Mouse (Mus musculus) megakaryocyte-erythroid progenitor cell, adult 5-6 weeks (primary cell): ENCODE measurements around the gene Lcn8. TPM values are rescaled to one million over a fixed set of nuclear protein-coding genes. Genes with fewer than 3 reads are reported as not detected.
"Not testable (repeated sequence)": the region's sequence is repeated elsewhere in the genome, so short reads cannot be mapped to it uniquely, and the experiment has no call there.

Source experiments
- ATAC-seq: replicated peaks from 2 replicates; pipeline ENCODE4 v1.8.0; 2016; ENCODE audit warnings: mild to moderate bottlenecking, inconsistent platforms; ENCODE audit not compliant: severe bottlenecking, poor library complexity, low FRiP score, low TSS enrichment
- total RNA-seq, 2 experiments: library from RNA; stranded (forward) in 1 of 2; stranded (reverse) in 1 of 2; fragments of 200-1000, 215-1000 nt in 1 of 2; fragments of >200 nt in 1 of 2; fragmentation: Nextera tagmentation in 1 of 2; gene quantifications; 2 replicates each; pipeline ENCODE4 v1.2.3; 2014 to 2017

Gene Lcn8
- total RNA-seq, 2 experiments from 2014 or later = not detected

- ATAC-seq = no peak
These were observed 8.5 kb downstream of the Lcn8 start for GRCm38 (mm10) chr2:25661245-25661970.

DNA sequence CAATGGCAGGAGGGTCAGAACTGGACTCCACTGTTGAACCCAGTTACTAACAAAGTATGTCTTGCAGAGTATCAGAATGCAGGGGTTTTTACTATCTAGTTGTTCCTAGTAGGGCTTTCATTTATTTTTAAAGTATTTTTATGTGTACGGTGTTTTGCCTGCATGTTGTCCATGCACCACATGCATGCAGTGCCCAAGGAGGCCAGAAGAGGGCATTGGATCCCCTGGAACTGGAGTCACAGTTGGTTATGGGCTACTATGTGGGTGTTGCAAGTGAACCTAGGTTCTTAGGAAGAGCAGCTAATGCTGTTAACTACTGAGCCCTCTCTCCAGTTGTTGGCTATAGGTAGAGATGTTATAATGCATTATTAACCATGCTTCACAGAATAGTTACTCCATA, 10.6 kb downstream of the Lcn8 start:
- ATAC-seq = no peak

DNA sequence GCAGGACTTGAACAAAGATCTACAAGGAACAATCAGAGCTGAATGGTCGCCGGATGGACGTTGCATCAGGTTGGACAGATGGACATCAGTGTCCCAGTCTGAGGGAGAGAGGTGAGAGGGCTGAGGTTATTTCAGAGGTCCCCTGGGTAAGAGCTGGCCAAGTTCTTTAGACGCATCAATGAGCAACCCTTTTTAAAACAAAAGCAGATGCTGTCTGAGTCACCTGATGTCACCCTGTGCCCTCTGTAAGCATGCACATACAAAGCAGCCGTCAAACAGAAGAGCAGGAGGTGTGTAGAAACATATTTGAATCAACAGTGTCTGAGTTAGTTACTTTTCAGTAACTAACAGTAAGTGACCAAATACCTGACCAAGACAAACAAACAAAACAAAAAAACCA, 11.2 kb downstream of the Lcn8 start:
- no peak for ATAC-seq

GRCm38 (mm10) chr2:25666516-25666915, 13.6 kb downstream of the Lcn8 start:
- no peak for ATAC-seq

GRCm38 (mm10) chr2:25676486-25676885, 23.6 kb downstream of the Lcn8 start, which contains the start of gene Lcn6:
Lcn6 (plus strand) TSS chr2:25676786.
- ATAC-seq = no peak

DNA sequence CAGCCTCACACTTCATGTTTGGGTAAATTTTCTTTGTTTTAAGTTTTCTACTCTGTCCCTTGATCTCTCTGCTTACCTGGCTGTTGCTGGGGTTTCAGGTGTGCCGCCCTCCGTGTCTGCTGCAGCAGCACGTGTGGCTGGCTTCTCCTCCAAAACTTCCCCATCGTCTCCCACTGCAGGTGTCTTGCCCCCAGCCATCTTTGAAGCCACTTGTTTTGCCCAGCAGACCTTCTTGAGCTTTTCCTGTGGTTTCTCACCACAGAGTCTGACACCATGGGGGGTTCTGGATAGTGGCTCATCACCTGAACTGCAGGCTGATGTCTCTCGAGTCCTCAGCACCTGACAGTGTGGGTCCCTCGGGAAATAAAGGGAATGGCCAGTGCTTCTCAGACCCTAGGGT, 26.6 kb downstream of the Lcn8 start:
- no peak for ATAC-seq

DNA sequence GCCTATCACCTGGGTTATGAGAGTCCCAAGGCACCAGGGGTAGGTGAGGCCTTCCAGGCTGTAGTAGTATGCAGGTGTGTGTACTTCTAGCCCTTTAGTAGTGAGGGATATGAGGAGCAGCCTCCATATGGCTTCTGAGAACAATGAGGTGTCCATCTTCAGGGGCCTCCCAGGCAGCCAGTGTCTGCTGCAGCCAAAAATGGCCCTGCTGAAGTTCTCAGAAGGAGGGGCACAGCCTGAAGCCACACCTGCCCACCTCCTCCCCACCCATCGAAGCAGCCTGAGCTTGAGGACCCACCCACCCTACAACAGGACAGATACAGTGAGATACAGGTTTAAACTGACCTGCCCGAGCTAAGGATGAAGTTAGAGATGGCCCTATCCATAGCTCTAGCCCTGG, 29.5 kb downstream of the Lcn8 start, which contains the start of gene Lcn10:
Gene Lcn10, plus strand, starts transcription at position 301 of the 400 bp plus-strand sequence.
- no peak for ATAC-seq

GRCm38 (mm10) chr2:25686941-25687340, 34.0 kb downstream of the Lcn8 start:
- no peak for ATAC-seq

DNA sequence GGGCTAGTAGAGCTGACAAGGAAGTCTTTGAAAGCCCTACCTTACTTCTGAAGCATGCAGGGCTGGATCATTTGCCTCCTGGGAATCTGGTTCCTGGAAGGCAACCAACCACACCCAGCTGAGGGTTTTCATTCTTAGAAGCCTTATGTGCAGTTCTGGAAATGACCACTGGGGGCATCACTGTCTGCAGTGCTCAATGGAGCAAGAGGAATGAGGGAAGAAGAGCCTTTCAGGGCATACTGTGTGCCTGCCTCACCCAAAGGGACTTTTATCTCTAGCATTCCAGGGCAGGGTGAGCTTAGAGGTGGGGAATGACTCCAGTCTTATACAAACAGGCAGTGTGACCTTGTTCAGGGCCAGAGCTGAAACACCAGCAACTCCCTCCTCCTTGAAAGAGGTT, 41.7 kb downstream of the Lcn8 start:
- ATAC-seq = peak; percentile 34; the same call in 1 of the 2 replicates

GRCm38 (mm10) chr2:25696951-25697350, 44.0 kb downstream of the Lcn8 start:
- ATAC-seq = no peak

- ATAC-seq = no peak
These were observed 45.8 kb downstream of the Lcn8 start for GRCm38 (mm10) chr2:25698696-25699095.

DNA sequence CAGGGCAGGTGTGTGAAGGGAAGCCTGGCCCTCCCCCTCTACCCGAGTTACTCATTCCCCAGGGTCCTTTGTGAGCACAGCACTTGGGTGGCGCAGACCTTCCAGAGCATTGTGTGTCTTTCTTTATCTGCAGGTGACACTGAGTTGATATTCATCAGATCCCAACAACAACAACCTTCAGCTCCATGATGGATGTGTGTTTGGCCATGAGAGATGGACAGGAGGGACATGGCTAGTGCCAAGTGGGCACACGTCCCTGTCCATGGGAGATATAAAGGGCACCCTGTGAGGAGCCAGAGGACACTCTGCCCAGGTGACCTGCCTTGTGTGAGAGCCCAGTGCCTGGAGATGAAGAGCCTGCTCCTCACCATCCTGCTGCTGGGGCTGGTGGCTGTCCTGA, 46.8 kb downstream of the Lcn8 start, which contains the start of gene Obp2a:
Gene Obp2a, plus strand, starts transcription at position 301 of the 400 bp plus-strand sequence.
- not testable (repeated sequence) for ATAC-seq

GRCm38 (mm10) chr2:25701001-25701400, 48.1 kb downstream of the Lcn8 start:
- ATAC-seq = no peak

GRCm38 (mm10) chr2:25703706-25704105, 50.8 kb downstream of the Lcn8 start:
- ATAC-seq = no peak

Other genes starting within 250 kb of the Lcn8 start
- gene Fut7, start 229.9 kb upstream of the Lcn8 start, total RNA-seq (2014; fragmentation: Nextera tagmentation) = 3.4 and 6.3 TPM in 2 replicates
- gene Fut7, start 229.9 kb upstream of the Lcn8 start, total RNA-seq (2017) = 4.5 and 4.9 TPM in 2 replicates
- 34.7 and 38.3 TPM in 2 replicates for gene Abca2, start 224.4 kb upstream of the Lcn8 start, total RNA-seq (2014; fragmentation: Nextera tagmentation)
- gene Abca2, start 224.4 kb upstream of the Lcn8 start, total RNA-seq (2017) = 10.8 and 13.1 TPM in 2 replicates
- not detected in 2 replicates for gene Clic3, start 196.3 kb upstream of the Lcn8 start, total RNA-seq (2014; fragmentation: Nextera tagmentation)
- gene Clic3, start 196.3 kb upstream of the Lcn8 start, total RNA-seq (2017) = not detected in 2 replicates
- gene Paxx, start 192.0 kb upstream of the Lcn8 start, total RNA-seq (2014; fragmentation: Nextera tagmentation) = 34.5 and 36.3 TPM in 2 replicates
- gene Paxx, start 192.0 kb upstream of the Lcn8 start, total RNA-seq (2017) = 17.9 and 25.9 TPM in 2 replicates
- gene Ptgds, start 183.1 kb upstream of the Lcn8 start, total RNA-seq (2014; fragmentation: Nextera tagmentation) = not detected in 2 replicates
- gene Ptgds, start 183.1 kb upstream of the Lcn8 start, total RNA-seq (2017) = not detected in 2 replicates
- not detected in 2 replicates for gene Lcn12, start 159.2 kb upstream of the Lcn8 start, total RNA-seq (2014; fragmentation: Nextera tagmentation)
- gene Lcn12, start 159.2 kb upstream of the Lcn8 start, total RNA-seq (2017) = not detected in 2 replicates
- 50.4 and 64.5 TPM in 2 replicates for gene Fbxw5, start 152.4 kb upstream of the Lcn8 start, total RNA-seq (2014; fragmentation: Nextera tagmentation)
- 24.0 and 28.9 TPM in 2 replicates for gene Fbxw5, start 152.4 kb upstream of the Lcn8 start, total RNA-seq (2017)
- gene C8g, start 151.4 kb upstream of the Lcn8 start, total RNA-seq (2014; fragmentation: Nextera tagmentation) = 0.63 and 2.2 TPM in 2 replicates
- gene C8g, start 151.4 kb upstream of the Lcn8 start, total RNA-seq (2017) = 0.76 and 3.3 TPM in 2 replicates
- 19.2 and 22.4 TPM in 2 replicates for gene Traf2, start 106.2 kb upstream of the Lcn8 start, total RNA-seq (2014; fragmentation: Nextera tagmentation)
- 13.7 and 14.3 TPM in 2 replicates for gene Traf2, start 106.2 kb upstream of the Lcn8 start, total RNA-seq (2017)
- gene Edf1, start 95.3 kb upstream of the Lcn8 start, total RNA-seq (2014; fragmentation: Nextera tagmentation) = 151 and 209 TPM in 2 replicates
- 60.9 and 105 TPM in 2 replicates for gene Edf1, start 95.3 kb upstream of the Lcn8 start, total RNA-seq (2017)
- gene Mamdc4, start 78.3 kb upstream of the Lcn8 start, total RNA-seq (2014; fragmentation: Nextera tagmentation) = 6.5 and 8.1 TPM in 2 replicates
- gene Mamdc4, start 78.3 kb upstream of the Lcn8 start, total RNA-seq (2017) = 0.38 and 2.0 TPM in 2 replicates
- gene Phpt1, start 77.9 kb upstream of the Lcn8 start, total RNA-seq (2014; fragmentation: Nextera tagmentation) = 36.5 and 43.2 TPM in 2 replicates
- 19.1 and 25.2 TPM in 2 replicates for gene Phpt1, start 77.9 kb upstream of the Lcn8 start, total RNA-seq (2017)
- not detected in 2 replicates for gene Ajm1, start 71.4 kb upstream of the Lcn8 start, total RNA-seq (2014; fragmentation: Nextera tagmentation)
- 0.09 TPM in 1 of 2 replicates, not detected in the other for gene Ajm1, start 71.4 kb upstream of the Lcn8 start, total RNA-seq (2017)
- 55.8 and 58.7 TPM in 2 replicates for gene Rabl6, start 44.6 kb upstream of the Lcn8 start, total RNA-seq (2014; fragmentation: Nextera tagmentation)
- gene Rabl6, start 44.6 kb upstream of the Lcn8 start, total RNA-seq (2017) = 58.5 and 92.0 TPM in 2 replicates
- not detected in 2 replicates for gene Ccdc183, start 35.4 kb upstream of the Lcn8 start, total RNA-seq (2014; fragmentation: Nextera tagmentation)
- not detected in 2 replicates for gene Ccdc183, start 35.4 kb upstream of the Lcn8 start, total RNA-seq (2017)
- 2.1 and 3.0 TPM in 2 replicates for gene Tmem141, start 31.1 kb upstream of the Lcn8 start, total RNA-seq (2014; fragmentation: Nextera tagmentation)
- 3.7 and 5.9 TPM in 2 replicates for gene Tmem141, start 31.1 kb upstream of the Lcn8 start, total RNA-seq (2017)
- gene Fcna, start 25.1 kb upstream of the Lcn8 start, total RNA-seq (2014; fragmentation: Nextera tagmentation) = not detected in 2 replicates
- not detected in 2 replicates for gene Fcna, start 25.1 kb upstream of the Lcn8 start, total RNA-seq (2017)
- not detected in 2 replicates for gene Lcn5, start 4.8 kb downstream of the Lcn8 start, total RNA-seq (2014; fragmentation: Nextera tagmentation)
- not detected in 2 replicates for gene Lcn5, start 4.8 kb downstream of the Lcn8 start, total RNA-seq (2017)
- not detected in 2 replicates for gene Lcn6, start 23.7 kb downstream of the Lcn8 start, total RNA-seq (2014; fragmentation: Nextera tagmentation)
- gene Lcn6, start 23.7 kb downstream of the Lcn8 start, total RNA-seq (2017) = not detected in 2 replicates
- gene Lcn10, start 29.6 kb downstream of the Lcn8 start, total RNA-seq (2014; fragmentation: Nextera tagmentation) = not detected in 2 replicates
- gene Lcn10, start 29.6 kb downstream of the Lcn8 start, total RNA-seq (2017) = not detected in 2 replicates
- not detected in 2 replicates for gene Obp2a, start 46.9 kb downstream of the Lcn8 start, total RNA-seq (2014; fragmentation: Nextera tagmentation)
- gene Obp2a, start 46.9 kb downstream of the Lcn8 start, total RNA-seq (2017) = not detected in 2 replicates
- 2.8 and 7.9 TPM in 2 replicates for gene Bmyc, start 53.6 kb downstream of the Lcn8 start, total RNA-seq (2014; fragmentation: Nextera tagmentation)
- gene Bmyc, start 53.6 kb downstream of the Lcn8 start, total RNA-seq (2017) = 2.4 and 2.5 TPM in 2 replicates
- not detected in 2 replicates for gene Obp2b, start 83.9 kb downstream of the Lcn8 start, total RNA-seq (2014; fragmentation: Nextera tagmentation)
- not detected in 2 replicates for gene Obp2b, start 83.9 kb downstream of the Lcn8 start, total RNA-seq (2017)
- gene Lcn3, start 112.4 kb downstream of the Lcn8 start, total RNA-seq (2014; fragmentation: Nextera tagmentation) = not detected in 2 replicates
- not detected in 2 replicates for gene Lcn3, start 112.4 kb downstream of the Lcn8 start, total RNA-seq (2017)
- not detected in 2 replicates for gene Lcn11, start 123.9 kb downstream of the Lcn8 start, total RNA-seq (2014; fragmentation: Nextera tagmentation)
- gene Lcn11, start 123.9 kb downstream of the Lcn8 start, total RNA-seq (2017) = not detected in 2 replicates
- not detected in 2 replicates for gene Gm13539, start 129.1 kb downstream of the Lcn8 start, total RNA-seq (2014; fragmentation: Nextera tagmentation)
- not detected in 2 replicates for gene Gm13539, start 129.1 kb downstream of the Lcn8 start, total RNA-seq (2017)
- not detected in 2 replicates for gene Glt6d1, start 162.7 kb downstream of the Lcn8 start, total RNA-seq (2014; fragmentation: Nextera tagmentation)
- not detected in 2 replicates for gene Glt6d1, start 162.7 kb downstream of the Lcn8 start, total RNA-seq (2017)
- not detected in 2 replicates for gene Lcn9, start 170.0 kb downstream of the Lcn8 start, total RNA-seq (2014; fragmentation: Nextera tagmentation)
- gene Lcn9, start 170.0 kb downstream of the Lcn8 start, total RNA-seq (2017) = not detected in 2 replicates
- gene Sohlh1, start 194.1 kb downstream of the Lcn8 start, total RNA-seq (2014; fragmentation: Nextera tagmentation) = not detected in 2 replicates
- gene Sohlh1, start 194.1 kb downstream of the Lcn8 start, total RNA-seq (2017) = not detected in 2 replicates
- not detected in 2 replicates for gene Kcnt1, start 210.6 kb downstream of the Lcn8 start, total RNA-seq (2014; fragmentation: Nextera tagmentation)
- gene Kcnt1, start 210.6 kb downstream of the Lcn8 start, total RNA-seq (2017) = not detected in 2 replicates